Mouse (Mus musculus): ENCODE measurements around the gene Gm29797. TPM values are rescaled to one million over a fixed set of nuclear protein-coding genes. Genes with fewer than 3 reads are reported as not detected.

The Gm29797 gene
- under 1 TPM in 1 of 4 experiments, not detected in 3; 0.38 TPM for total RNA-seq (2022)

- DNase-seq, result no peak
Observed at GRCm38 (mm10) chr2:181656734-181657133, at the start of gene Gm29797. Gm29797 (plus strand) TSS chr2:181657034.

GRCm38 (mm10) chr2:181618761-181619495, 37.9 kb upstream of the Gm29797 start:
- no peak for DNase-seq

GRCm38 (mm10) chr2:181623401-181623800, 33.4 kb upstream of the Gm29797 start:
- DNase-seq, result no peak

GRCm38 (mm10) chr2:181628471-181628870, 28.4 kb upstream of the Gm29797 start:
- no peak for DNase-seq

- DNase-seq, result no peak
Observed at GRCm38 (mm10) chr2:181632624-181633023, 24.2 kb upstream of the Gm29797 start.

- DNase-seq, result no peak
Observed at GRCm38 (mm10) chr2:181635865-181636264, 21.0 kb upstream of the Gm29797 start.

GRCm38 (mm10) chr2:181644361-181644760, 12.5 kb upstream of the Gm29797 start:
- peak; percentile 23 for DNase-seq

- no peak for DNase-seq
Observed at GRCm38 (mm10) chr2:181645666-181646065, 11.2 kb upstream of the Gm29797 start.

- DNase-seq, result no peak
Observed at GRCm38 (mm10) chr2:181646626-181647472, 10.0 kb upstream of the Gm29797 start.

GRCm38 (mm10) chr2:181648926-181649325, 7.9 kb upstream of the Gm29797 start:
- DNase-seq, result no peak

- no peak for DNase-seq
Observed at GRCm38 (mm10) chr2:181653065-181653464, 3.8 kb upstream of the Gm29797 start.

GRCm38 (mm10) chr2:181653523-181653922, 3.3 kb upstream of the Gm29797 start:
- no peak for DNase-seq

GRCm38 (mm10) chr2:181657441-181657840, 607 bp downstream of the Gm29797 start:
- DNase-seq, result no peak

- no peak for DNase-seq
Observed at GRCm38 (mm10) chr2:181658528-181658927, 1.7 kb downstream of the Gm29797 start.

GRCm38 (mm10) chr2:181658930-181659555, 2.2 kb downstream of the Gm29797 start:
- peak; percentile 67 for DNase-seq

GRCm38 (mm10) chr2:181659609-181660055, 2.8 kb downstream of the Gm29797 start:
- DNase-seq, result peak; percentile 84

- DNase-seq, result peak; percentile 43
Observed at GRCm38 (mm10) chr2:181662620-181663297, 5.9 kb downstream of the Gm29797 start.

- peak; percentile 49 for DNase-seq
Observed at GRCm38 (mm10) chr2:181663298-181663630, 6.4 kb downstream of the Gm29797 start.

GRCm38 (mm10) chr2:181670285-181670912, 13.6 kb downstream of the Gm29797 start:
- no peak for DNase-seq

GRCm38 (mm10) chr2:181670913-181671311, 14.1 kb downstream of the Gm29797 start:
- DNase-seq, result no peak

GRCm38 (mm10) chr2:181671326-181671725, 14.5 kb downstream of the Gm29797 start, which contains the start of gene Sox18:
Sox18 (minus strand) TSS chr2:181671640.
- DNase-seq, result peak; percentile 39

GRCm38 (mm10) chr2:181671984-181672383, 15.2 kb downstream of the Gm29797 start:
- no peak for DNase-seq

Measured in adrenal gland, adult 8-10 months (tissue).